Mouse (Mus musculus) spleen, adult 2 months (tissue): Measurements from ENCODE around the gene Uhrf1. TPM values are rescaled to one million over a fixed set of nuclear protein-coding genes. Genes with fewer than 3 reads are reported as not detected.

ENCODE experiments used
- DNase-seq, 2 experiments: peaks; one replicate each; pipeline versions ENCODE4 v3.0.0 to v3.0.0-alpha.2; 2012 to 2021; ENCODE audit warnings: low spot score in 2 of 2, low read depth in 1 of 2
- H3K27ac ChIP-seq: fragments of 200-500 bp; 2 replicates; pipeline ENCODE4 v1.5.1; 2012; ENCODE audit warnings: low read length, inconsistent platforms; ENCODE audit not compliant: insufficient read depth
- H3K27me3 ChIP-seq: fragments of 200-500 bp; 2 replicates; pipeline ENCODE4 v1.6.1; 2012; ENCODE audit warnings: mild to moderate bottlenecking, moderate library complexity, low read length, inconsistent platforms; ENCODE audit not compliant: control insufficient read depth, insufficient read depth
- H3K36me3 ChIP-seq: fragments of 200-500 bp; 2 replicates; pipeline ENCODE4 v1.6.1; 2012; ENCODE audit warnings: mild to moderate bottlenecking, low read length, inconsistent platforms; ENCODE audit not compliant: control insufficient read depth, insufficient read depth
- H3K4me1 ChIP-seq: fragments of 200-500 bp; 2 replicates; pipeline ENCODE4 v1.6.1; 2011; ENCODE audit warnings: inconsistent platforms; ENCODE audit not compliant: control insufficient read depth, insufficient read depth, insufficient read length
- H3K4me3 ChIP-seq: fragments of 200-500 bp; 2 replicates; pipeline ENCODE4 v1.5.1; 2011; ENCODE audit warnings: mild to moderate bottlenecking, inconsistent platforms; ENCODE audit not compliant: insufficient read depth, insufficient read length; ENCODE audit errors: extremely low read depth
- CTCF ChIP-seq: fragments of 200-500 bp; IDR thresholded peaks from 2 replicates; pipeline ENCODE4 v1.5.1; 2011; ENCODE audit warnings: mild to moderate bottlenecking, inconsistent platforms; ENCODE audit not compliant: insufficient read depth, insufficient read length, insufficient replicate concordance; ENCODE audit errors: extremely low read depth
- POLR2A ChIP-seq: fragments of 200-500 bp; IDR thresholded peaks from 2 replicates; pipeline ENCODE4 v1.6.1; 2011; ENCODE audit warnings: low read depth, low read length, inconsistent platforms
- WGBS: fragments of 180-500 bp; shearing (Covaris S2); methylation state at CpG from one replicate; pipeline ENCODE4 v1.1.7; 2018; 5-methylcytosine and 5-hydroxymethylcytosine counted together
- polyA plus RNA-seq: library from polyadenylated mRNA; depleted of rRNA; stranded (reverse); fragments of >200 nt; gene quantifications from 2 replicates; pipeline ENCODE4 v1.2.3, GENCODE M21; 2012

The Uhrf1 gene
- polyA plus RNA-seq, 1 experiment, result 16.5 TPM

DNA sequence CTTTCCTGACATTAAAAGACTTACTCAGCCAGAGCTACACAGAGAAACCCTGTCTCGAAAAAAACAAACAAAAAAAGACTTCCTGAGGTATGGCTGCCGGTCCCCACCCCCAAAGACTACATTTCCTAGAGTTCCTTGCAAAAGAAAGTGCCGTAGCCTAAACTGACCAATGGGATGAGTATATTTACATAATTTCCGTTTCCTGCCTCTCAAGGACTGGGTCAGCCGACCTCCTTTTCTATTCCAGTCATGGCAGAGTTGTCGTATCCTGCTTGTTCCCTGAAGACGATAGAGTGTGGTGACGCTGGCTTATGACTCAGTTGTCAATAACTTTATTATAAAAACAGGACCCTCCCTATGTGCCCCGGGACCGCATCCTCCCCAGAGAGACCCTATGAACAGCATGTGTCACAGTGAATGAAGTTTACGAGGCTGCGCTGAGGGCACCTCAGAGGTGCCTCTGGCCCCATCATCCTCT lies 33.9 kb upstream of the Uhrf1 start:
- TF ChIP-seq CTCF (no peak), POLR2A (peak; percentile 55; the same call in 1 of the 2 replicates)
- no peaks in the 10 kb centered on the region for H3K27me3 ChIP-seq
- peaks cover 17% of the 10 kb centered on the region for H3K36me3 ChIP-seq
- H3K4me1 ChIP-seq, result peaks cover 19% of the 10 kb centered on the region; the same call in 1 of the 2 replicates
- WGBS, result 14% methylated on average over 12 of the region's 12 CpGs
- DNase-seq, result peak; percentile 51 to 74
- peak overlapping the region; percentile 46 for H3K4me3 ChIP-seq
- H3K27ac ChIP-seq, result peak overlapping the region; percentile 78

DNA sequence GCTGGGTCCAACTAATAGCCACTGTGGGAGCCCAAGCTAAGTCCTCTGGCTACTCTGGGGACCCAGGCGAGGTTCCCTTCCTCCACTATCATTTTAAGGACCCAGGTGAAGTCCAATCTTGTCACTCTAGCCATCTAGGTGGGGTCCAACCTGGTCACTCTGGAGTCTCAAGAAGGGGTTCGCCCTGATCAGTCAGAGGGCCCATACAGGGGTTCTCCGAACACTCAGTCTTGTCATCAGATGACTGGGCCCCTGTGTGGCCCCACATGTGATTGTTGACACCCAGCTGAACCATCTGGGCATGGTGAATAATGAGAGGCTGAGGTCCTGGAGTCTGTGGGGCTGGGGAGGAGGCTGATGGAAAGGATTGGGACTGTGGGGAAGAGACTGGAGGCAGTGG lies 33.4 kb upstream of the Uhrf1 start:
- H3K36me3 ChIP-seq, result peaks cover 17% of the 10 kb centered on the region
- H3K27ac ChIP-seq, result 0 out of 2 replicates have a peak overlapping the region, but pooled peaks have one; percentile 74

DNA sequence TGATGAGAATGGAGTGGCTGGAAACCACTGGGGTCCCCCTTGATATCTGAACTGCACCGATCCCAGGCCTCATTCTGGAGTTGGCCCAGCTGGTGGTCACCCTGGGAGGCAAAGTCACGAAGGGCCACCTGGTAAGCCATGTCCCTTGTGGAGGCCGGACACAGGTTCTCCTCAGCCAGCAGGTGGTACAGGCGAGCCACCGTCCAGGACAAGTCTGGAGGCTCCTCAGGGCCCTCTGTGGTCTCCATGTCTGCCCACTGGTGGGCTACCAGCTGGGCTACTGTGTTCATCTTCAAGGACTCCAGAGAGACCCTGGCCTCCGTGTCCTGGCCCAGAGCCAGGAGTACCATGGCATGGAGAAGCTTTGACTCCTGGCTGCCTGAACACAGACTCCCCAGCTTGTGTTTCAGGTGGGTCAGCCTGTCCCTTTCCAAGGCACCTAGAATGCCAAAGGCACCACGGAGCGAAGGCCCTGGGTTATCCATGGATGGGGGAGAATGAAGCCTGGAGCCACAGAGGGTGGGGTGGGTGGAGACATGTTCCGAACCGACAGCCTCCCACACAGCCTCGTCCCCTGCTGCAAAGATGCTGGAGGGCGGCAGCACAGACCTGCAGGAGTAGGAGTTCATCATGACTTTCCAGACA lies 31.4 kb upstream of the Uhrf1 start:
- TF ChIP-seq POLR2A (no peak), CTCF (no peak)
- Histone ChIP-seq H3K27me3 (no peaks in the 10 kb centered on the region), H3K4me3 (no peak overlapping the region), H3K27ac (no peak overlapping the region), H3K4me1 (peaks cover 8% of the 10 kb centered on the region; the same call in 1 of the 2 replicates), H3K36me3 (peaks cover 17% of the 10 kb centered on the region)
- DNase-seq, result no peak
- 90% methylated on average over 12 of the region's 12 CpGs for WGBS

More for the DNA sequence above, 33.4 kb upstream of the Uhrf1 start:
- H3K4me3 ChIP-seq, result no peak overlapping the region
- WGBS, result 79% methylated on average over 3 of the region's 3 CpGs
- no peak for DNase-seq
- peaks cover 17% of the 10 kb centered on the region; the same call in 1 of the 2 replicates for H3K4me1 ChIP-seq
- no peaks in the 10 kb centered on the region for H3K27me3 ChIP-seq
- no peak for TF ChIP-seq POLR2A
- TF ChIP-seq CTCF, result no peak

DNA sequence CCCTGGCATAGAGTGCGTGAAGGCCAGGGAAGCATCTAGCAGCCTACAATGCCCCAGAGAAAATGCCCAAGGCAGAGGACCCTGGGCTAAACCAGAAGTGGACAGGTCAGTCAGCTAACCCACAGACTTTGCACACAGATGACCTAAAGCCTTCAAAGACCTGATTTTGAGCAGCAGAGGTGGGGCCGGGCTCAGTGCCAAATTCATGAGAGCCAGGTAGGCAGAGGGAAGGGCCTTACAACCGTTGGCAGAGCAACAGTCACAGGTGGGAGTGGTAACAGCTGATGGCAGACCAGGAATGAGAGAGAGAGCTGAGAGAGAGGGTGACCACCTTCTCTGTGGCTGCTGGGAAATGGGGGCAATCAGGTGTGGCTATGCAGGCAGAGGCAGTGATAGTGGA lies 30.5 kb upstream of the Uhrf1 start:
- peaks cover 6% of the 10 kb centered on the region; the same call in 1 of the 2 replicates for H3K4me1 ChIP-seq
- peaks cover 17% of the 10 kb centered on the region for H3K36me3 ChIP-seq
- H3K4me3 ChIP-seq, result no peak overlapping the region
- H3K27me3 ChIP-seq, result no peaks in the 10 kb centered on the region
- WGBS, result 84% methylated on average over 3 of the region's 3 CpGs
- DNase-seq, result peak in 1 of 2 experiments; percentile 2
- no peak overlapping the region for H3K27ac ChIP-seq
- no peak for TF ChIP-seq POLR2A
- no peak for TF ChIP-seq CTCF

DNA sequence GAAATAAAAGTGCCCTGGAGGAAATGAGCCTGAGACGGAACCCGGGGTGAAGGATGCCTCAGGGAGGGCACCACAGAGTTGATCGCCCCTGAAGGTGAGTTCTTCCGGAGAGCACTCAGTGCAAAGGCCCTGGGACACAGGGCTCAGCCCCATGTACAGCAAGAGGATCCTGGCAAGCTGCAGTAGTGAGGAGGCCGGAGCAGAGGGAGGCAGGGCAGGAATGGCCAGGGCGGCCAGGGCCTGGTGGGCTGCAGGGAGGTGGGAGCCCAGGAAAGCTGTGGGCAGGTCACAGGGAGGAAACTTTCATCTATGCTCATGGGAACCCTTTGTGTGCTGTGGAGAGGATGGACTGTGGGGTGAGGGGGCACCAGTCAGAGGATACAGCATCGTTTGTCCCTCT lies 29.6 kb upstream of the Uhrf1 start:
- no peak overlapping the region for H3K4me3 ChIP-seq
- peak overlapping the region; percentile 12; the same call in 1 of the 2 replicates for H3K27ac ChIP-seq
- peaks cover 17% of the 10 kb centered on the region for H3K36me3 ChIP-seq
- H3K4me1 ChIP-seq, result peaks cover 6% of the 10 kb centered on the region; the same call in 1 of the 2 replicates
- H3K27me3 ChIP-seq, result no peaks in the 10 kb centered on the region
- no peak for TF ChIP-seq POLR2A
- TF ChIP-seq CTCF, result no peak
- WGBS, result 83% methylated on average over 7 of the region's 7 CpGs
- DNase-seq, result peak in 1 of 2 experiments; percentile 3

DNA sequence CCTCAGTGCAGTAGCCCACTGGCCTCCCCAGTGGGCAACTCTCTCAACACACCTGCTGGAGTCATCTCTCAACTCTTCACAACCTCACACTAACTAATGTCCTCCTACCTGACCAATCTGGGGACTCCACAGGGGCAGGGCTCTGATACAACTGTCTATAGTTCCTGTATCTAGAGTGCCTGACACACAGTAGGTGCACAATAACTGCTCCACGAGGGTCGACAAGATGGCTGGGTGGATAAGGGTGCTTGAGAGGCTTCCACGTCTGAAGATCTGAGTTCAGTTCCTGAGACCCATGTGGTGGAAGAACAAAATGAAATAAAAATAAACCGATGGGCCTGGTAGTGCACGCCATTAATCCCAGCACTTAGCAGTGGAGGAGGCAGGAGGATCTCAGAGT lies 29.1 kb upstream of the Uhrf1 start:
- no peak for DNase-seq
- Histone ChIP-seq H3K4me1 (peaks cover 6% of the 10 kb centered on the region; the same call in 1 of the 2 replicates), H3K27ac (no peak overlapping the region), H3K27me3 (no peaks in the 10 kb centered on the region), H3K36me3 (peaks cover 17% of the 10 kb centered on the region), H3K4me3 (no peak overlapping the region)
- TF ChIP-seq CTCF, result no peak
- no peak for TF ChIP-seq POLR2A
- WGBS, result 87% methylated on average over 5 of the region's 5 CpGs

DNA sequence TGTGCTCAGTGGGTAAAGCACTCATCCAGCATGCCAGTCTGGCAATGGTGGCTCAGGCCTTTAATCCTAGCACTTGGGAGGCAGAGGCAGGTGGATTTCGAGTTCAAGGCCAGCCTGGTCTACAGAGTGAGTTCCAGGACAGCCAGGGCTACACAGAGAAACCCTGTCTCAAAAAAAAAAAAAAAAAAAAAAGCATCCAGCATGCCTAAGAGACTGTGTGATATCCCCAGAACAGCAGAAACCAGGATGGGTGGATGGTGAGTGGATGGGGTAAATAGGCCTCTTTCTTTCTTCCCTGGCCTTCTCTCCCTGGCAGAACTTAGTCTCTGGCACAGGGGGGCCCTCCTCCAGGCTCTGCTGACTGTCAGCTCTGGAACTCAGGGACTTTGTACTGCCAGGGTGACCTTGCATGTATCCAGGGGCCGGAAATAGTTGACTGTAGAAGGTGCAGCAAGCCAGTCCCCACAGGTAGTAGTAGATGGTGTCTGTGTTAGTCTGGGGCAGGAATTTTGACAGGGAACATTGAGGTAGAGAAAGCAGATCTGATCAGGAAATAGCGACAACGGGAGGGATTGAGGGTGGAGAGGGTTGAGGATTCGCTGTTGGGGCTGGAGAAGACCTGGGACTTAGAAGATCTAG lies 27.2 kb upstream of the Uhrf1 start:
- Histone ChIP-seq H3K36me3 (peaks cover 17% of the 10 kb centered on the region), H3K4me1 (peaks cover 6% of the 10 kb centered on the region; the same call in 1 of the 2 replicates)
- WGBS, result 22% methylated on average over 5 of the region's 5 CpGs

More for the DNA sequence above, 27.2 kb upstream of the Uhrf1 start:
- Histone ChIP-seq H3K27ac (peak overlapping the region; percentile 62), H3K27me3 (no peaks in the 10 kb centered on the region), H3K4me3 (peak overlapping the region; percentile 68)
- TF ChIP-seq POLR2A, result no peak
- TF ChIP-seq CTCF, result no peak
- peak in 1 of 2 experiments; percentile 5 for DNase-seq
